Mouse (Mus musculus): ENCODE data around the gene Gm20431. TPM values are rescaled to one million over a fixed set of nuclear protein-coding genes. Genes with fewer than 3 reads are reported as not detected.

Gene Gm20431
- 10 to 100 TPM in 2 of 4 experiments, 1 to 10 TPM in 2; 5.9 to 14.3 (median 9.0) TPM for total RNA-seq (2022)

DNA sequence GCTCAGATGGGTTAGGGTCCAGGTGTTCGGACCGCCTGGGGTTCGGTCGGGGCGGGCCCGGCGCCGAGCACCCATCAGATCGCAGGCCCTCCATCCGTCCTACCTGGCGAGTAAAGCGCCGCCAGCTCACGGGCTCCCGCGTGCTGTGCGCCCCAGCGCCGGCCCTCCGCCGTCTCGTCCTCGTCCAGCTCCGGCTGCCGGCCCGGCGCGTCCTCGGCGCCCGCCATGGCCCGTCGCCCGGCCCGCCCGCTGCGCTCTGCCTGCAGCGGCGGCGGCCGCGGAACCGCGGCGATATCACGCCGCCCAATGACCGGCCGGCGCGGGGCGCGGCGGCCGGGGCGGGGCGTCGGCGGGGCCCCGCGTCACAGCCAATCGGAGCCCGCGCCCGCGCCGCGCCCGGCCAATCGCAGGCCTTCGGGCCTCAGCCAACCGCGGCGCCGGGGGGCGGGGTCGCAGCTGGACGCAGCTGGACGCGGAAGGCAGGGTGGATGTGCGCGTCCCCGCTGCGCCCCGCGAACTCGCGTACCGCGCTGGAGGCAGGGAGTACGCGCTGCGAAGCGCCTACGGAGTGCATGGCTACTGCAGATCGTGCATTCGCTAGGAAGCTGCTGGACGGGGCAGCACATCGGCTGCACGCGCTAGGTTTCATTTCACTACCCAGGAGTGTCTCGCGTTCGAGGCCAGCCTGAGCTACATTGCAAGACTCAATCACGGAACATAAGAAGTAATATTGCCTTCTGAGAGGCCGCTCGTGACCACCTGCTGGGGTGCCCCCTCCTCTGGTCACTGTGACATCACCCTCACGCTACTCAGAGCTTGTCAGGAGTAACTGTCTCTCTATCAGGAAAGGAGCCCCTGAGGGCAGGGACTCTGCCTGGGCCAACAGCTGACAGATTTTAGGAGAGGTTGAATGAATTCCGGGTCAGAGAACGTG, at the start of gene Gm20431:
Gm20431 (minus strand) TSS at position 227 of the 934 bp plus-strand sequence.
- peak; percentile 88 to 95 for DNase-seq (ENCODE audit: low spot score in 2 of 2)

DNA sequence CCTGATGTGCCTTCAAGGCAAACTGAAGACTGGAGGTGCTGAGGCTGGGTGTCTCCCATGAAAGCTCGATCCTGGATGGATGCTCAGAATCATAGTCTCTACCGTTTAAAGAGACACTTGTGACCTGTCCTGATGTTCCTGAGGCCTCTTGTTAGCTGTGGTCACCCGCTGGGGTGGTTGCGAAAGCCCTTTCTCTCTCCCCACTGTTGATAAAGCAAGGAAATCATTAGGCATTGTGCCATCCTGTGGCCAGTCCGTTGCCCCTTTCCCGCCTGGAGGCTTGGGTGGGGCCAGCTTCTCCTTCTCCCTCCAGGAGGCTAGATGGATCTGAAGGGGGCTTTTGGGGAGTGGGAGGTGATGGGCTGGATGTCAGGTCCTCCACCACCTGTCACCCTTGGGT, 49.3 kb upstream of the Gm20431 start:
- DNase-seq (ENCODE audit: low spot score in 2 of 2): no peak

DNA sequence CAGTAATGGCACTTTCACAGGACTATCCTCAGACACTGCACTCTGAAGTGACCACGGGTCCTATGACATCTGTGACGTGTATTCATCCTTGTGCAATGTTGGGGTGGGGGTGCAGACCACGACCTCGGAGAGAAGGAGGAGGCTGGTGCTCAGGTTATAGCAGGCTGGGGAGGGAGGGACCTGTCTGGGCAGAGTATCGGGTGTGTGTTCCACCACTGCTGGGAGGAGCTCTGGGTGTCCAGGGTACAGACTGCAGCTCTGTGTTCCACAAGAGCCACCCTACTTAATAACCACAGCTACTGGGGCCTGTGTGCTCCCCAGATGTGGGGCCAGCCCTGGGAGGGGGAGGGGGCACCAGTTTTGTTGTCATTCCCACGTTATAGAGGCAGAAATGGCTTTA, 48.7 kb upstream of the Gm20431 start:
- no peak for DNase-seq (ENCODE audit: low spot score in 2 of 2)

DNA sequence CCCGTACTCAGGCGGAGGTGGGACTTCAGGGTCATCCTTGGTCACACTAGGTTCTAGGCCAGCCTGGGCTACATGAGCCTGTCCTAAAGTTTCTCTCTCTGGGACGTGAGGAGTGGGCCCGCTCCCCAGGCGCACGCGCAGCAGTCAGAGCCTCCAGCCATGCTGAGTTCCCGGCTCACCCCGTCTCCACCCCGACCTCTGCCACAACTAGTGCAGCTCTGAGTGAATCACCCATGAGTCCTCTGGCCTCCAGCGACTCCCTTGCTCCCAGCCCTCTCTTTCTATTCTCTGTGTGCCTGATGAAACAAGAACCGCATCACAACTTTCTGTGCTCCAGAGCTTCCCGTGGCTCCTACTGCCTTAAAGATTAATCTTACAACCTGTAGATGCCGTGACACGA, 47.1 kb upstream of the Gm20431 start:
- DNase-seq (ENCODE audit: low spot score in 2 of 2): no peak

DNA sequence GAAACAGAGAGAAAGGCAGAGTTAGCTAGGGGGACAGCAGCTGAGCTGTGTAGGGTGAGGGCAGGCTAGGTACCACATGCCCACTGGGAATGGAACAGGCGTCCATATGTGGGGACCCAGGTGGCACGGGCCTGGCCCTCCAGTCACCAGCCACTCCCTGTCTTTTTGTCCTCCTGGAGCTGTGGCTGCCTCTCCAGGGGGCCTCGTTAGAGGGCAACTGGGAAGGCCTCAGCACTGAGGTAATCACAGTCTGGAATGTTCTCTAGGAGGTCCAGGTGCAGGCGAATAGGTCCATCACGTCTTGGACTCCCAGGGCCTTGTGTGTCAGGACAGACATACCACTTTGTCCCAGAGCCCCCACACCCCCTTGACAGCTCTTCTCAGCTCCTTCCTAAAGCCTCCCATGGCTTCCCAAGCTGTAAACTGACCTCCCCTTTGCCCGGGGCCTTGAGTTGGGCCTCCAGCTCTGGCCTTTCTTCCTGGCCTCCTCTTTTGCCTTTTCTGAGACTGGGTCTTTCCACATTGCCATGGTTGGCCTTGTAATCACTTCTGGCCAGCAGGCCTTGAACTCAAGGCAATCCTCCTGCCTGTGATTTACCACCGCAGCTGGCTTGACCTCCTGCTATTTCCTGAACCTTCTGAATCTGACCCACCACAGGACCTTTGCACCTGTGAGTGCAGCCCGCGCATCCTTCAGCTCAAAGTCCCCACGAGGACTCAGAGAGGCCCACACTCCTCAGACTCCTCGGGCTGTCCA, 45.1 kb upstream of the Gm20431 start:
- DNase-seq (ENCODE audit: low spot score in 2 of 2): no peak

DNA sequence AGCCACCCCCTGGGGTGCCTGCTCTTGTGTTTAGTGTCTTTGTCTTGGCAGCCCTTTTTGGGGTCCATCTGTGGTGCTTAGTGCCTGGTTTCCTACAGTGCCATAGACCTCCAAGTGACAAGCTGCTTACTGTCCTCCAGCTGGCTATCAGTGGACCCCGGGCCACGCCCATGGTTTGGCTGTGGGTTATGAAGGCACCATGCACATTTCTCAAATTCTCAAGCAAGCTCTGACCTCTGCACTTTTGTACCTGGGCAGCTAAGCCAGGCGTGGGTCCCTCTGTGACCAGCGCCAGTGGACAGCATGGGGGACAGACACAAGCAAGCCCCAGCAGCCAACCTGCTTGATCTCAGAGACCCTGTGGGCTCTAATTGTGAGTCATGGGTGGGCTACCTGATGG, 43.1 kb upstream of the Gm20431 start:
- no peak for DNase-seq (ENCODE audit: low spot score in 2 of 2)

DNA sequence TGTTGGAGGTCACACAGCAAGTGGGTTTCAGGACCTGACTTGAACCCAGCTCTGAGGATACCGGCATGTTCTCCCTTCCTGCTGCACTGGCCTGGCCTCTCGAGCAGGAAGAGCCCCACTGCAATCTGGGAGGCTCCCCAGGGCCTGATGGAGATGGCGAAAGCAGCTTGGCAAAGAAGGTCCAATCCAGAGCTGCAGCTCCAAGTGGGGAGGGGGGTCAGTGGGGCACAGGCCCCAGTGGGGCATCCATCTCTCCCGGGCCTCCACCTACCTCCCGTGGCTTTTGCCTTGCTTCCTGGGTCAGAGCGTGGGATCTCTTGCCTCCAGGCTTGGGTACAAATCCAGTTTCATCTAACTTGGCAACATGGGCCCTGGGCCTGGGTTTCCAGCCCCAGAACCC, 40.8 kb upstream of the Gm20431 start:
- no peak for DNase-seq (ENCODE audit: low spot score in 2 of 2)

DNA sequence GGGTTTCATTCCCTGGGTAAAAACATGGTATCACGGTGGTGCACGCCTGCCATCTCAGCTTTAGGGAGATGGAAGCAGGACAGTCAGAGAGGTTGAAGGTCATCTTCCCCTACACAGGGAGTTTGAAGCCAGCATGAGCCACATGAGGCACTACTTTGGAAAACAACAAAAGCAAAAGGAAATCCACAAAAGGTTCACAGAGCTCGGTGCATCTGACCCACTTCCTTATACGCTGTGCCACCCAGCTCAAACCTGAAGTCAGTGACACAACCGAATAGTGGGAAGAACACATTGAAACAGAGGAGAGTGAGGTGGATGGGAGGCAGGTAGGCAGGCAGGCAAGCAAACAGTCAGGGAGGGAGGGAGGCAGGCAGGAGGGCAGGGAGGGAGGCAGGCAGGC, 40.2 kb upstream of the Gm20431 start:
- DNase-seq (ENCODE audit: low spot score in 2 of 2): no peak

DNA sequence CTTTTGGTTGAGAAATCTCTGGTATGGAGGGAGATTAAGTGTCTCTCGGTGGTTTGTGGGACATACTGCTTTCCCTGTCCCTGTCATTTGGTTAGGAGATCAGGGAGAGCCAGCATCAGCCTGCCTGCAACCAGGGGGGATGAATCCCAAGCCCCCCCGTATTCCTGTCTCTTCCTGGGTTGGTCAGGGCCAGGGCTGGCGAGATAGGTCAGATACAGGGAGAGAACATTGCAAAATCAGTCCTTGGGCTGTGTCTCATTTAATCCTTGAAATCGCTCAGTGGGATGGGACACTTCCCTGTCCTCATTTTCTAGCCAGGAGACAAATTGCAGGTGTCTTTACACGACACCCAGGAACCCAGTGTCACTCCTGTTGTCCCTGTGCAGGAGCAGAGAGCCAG, 38.7 kb upstream of the Gm20431 start:
- no peak for DNase-seq (ENCODE audit: low spot score in 2 of 2)

DNA sequence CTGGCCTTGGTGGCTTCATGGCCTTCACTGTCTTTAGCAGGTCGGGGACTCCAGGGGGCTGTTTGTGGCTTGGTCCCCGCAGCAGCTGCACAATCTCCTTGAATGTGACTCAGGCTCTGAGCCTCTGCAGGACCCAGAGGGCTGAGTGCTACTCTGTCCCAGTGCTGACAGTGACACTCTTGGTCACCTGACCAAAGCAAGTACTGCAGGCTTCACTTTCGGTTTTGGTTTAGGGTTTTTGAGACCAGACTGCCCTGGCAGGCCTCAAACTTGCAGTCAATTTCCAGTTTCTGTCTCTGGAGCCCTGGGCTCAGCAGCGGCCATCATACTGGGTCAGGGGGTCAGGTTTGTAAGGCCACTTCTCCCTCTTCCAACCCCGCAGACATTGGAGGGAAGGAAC, 36.6 kb upstream of the Gm20431 start:
- DNase-seq (ENCODE audit: low spot score in 2 of 2): peak; percentile 46

DNA sequence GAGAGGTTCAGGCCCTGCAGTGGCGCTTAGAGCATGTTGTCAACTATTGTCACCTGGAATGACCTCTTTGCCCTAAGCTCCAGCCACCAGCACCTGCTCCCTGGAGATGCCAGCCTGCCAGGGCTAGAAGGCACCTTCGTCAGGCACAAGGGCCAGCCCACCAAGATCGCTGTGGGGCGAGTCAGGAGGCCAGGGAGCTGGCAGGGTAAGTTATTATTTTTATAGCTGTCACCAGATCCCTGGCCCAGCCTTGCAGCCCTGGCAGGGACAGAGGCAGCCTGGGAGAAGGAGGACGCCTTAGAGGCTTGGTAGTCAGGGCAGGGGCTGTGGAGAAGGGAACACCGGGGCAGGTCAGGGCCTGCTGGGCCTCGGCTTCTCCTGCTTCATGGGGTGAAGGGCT, 34.8 kb upstream of the Gm20431 start:
- peak; percentile 78 to 90 for DNase-seq (ENCODE audit: low spot score in 2 of 2)

DNA sequence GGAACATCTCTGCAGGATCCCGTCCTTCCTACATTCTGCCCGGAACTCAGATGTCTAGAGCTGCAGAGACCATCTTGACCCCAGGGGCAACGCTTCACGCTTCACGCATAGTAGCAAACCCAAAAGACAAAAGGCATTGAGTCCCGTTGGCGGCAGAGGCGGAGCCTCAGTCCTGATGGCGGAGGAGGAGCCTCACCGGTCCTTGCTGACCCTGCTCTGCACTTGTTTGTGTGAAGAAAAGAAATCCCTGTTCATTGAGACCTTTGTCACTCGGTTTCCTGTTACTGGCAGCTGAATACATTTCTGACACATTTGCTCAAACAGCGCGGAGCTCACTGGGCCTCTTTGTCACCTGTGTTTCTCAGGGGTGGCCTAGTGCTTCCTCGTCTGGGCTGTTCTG, 34.2 kb upstream of the Gm20431 start:
- no peak for DNase-seq (ENCODE audit: low spot score in 2 of 2)

DNA sequence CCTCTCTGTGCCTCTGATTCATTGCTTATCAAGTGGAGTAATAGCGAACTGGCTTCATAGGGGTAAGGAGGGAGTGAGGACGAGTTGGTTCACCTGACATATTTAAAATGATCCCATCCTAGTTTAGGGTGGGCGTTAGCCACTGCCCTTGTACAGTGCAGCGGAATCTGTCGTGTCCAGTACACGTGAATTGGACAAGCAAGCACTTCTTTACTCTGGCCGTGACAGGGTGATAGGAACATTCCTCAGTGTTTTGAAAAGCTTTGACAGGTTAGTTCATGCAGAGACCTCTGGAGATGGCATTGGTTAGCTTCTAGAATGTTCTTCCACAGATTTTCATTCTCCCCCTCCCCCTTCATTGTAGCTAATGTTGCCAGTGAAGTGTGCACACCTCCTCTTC, 33.7 kb upstream of the Gm20431 start:
- no peak for DNase-seq (ENCODE audit: low spot score in 2 of 2)

DNA sequence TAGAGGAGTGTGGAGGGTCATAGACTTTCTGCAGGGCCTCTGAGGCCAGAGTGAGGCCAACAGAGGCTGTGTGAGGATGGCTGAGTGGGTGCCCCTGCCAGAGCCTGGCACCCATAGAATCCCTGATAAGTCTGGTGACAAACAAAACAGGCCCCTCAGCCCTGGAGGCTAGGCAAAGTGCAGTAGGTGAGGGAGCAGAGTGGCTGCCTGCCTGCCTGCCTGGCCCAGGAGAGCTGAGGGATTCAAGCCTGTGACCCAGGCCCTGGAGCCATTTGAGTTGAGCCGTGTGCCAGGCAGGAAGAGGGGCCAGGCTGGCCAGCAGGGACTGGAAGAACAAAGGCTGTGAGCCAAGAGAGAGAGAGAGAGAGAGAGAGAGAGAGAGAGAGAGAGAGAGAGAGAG, 32.9 kb upstream of the Gm20431 start:
- DNase-seq (ENCODE audit: low spot score in 2 of 2): no peak

DNA sequence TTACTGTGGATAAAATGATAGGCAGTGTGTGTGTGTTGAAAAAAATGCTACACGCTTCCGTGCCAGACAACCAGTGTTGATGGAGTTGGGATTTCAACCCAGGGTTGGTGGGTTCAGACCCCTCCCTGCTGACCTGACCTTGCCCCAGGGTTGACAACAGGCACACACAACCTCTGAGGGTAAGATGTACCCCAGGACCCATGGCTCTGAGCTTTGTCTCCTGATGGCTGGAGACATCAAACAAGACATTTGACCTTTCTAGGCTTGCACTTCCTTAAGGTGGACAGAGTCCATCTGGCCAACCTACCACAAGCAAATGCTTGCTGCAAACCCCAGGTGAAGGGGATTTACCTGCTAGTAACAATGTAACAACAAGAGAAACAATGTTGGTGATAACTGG, 32.2 kb upstream of the Gm20431 start:
- no peak for DNase-seq (ENCODE audit: low spot score in 2 of 2)

DNA sequence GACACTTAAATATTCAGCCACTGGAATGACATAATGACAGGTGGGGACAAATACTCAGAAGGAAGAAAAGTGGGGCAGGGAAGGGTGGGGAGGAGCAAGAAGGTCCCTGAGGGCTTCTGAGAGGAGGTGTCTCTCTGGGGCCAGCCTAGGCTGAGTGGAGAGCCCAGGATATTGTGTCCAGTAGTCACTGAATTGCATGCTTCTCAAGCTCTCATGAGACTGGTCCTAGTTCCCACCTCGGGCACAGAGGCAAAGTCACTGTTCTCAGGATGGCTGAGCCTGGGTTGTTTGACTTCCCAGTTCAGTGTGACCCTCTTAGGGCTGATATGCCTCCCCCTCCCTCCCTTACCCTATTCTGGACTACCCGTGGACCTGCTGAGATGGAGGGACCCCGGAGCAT, 31.5 kb upstream of the Gm20431 start:
- DNase-seq (ENCODE audit: low spot score in 2 of 2): no peak

DNA sequence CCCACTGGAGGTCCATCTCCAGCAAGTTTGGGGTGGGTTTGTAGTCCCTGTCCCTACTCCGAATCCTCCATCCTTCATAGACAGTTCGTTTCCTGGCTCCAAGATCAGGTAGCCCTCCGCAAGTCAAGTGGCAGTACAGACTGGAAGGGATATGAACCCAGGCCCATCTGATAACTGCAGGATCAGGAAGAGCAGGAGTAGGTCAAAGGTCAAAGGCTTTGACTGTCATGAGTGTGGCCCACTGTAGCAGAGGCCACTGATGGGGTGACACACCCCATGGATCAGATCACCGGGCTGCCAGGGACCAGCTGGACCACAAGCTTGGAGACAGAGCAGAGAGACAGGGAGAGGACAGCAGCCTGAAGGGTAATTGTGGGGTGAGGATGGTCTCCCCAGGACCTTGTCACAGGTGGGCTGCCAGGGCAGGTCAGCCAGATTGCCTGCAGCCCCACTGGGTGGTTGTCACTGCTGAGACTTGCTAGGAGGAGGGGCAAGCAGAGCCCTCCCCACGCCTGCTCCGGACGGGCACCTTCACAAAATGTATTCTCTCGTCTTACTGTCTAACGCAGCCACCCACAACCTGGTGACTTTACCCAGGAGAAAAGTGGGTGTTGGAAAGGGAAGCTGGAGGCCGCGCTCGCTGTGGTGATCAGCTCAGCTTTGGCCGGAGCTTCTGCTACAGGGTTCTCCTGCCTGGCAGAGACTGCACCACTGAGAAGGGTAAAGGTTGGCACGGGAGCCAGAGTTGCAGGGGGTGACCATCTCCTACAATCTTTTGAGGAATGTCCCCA, 30.8 kb upstream of the Gm20431 start:
- no peak for DNase-seq (ENCODE audit: low spot score in 2 of 2)

DNA sequence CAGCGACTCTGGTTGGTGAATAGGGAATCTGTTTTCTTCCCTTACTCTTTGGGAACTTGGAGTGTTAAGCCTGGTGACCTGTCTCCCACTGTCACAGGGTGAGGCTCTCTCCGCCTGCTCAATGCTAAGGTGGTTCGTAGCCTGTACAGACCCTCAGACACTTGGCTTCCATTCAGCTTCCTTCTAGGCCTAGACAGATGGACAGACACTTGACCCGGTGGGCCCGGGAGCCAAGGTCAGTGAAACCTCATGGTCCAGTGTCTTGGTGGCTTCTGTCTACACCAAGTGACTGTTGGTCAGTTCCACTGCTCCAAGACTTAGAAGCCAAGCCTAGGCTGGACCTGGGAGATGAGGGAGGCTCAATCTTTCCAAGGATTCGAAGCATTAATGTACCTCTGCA, 30.1 kb upstream of the Gm20431 start:
- DNase-seq (ENCODE audit: low spot score in 2 of 2): peak in 1 of 2 experiments; percentile 40

DNA sequence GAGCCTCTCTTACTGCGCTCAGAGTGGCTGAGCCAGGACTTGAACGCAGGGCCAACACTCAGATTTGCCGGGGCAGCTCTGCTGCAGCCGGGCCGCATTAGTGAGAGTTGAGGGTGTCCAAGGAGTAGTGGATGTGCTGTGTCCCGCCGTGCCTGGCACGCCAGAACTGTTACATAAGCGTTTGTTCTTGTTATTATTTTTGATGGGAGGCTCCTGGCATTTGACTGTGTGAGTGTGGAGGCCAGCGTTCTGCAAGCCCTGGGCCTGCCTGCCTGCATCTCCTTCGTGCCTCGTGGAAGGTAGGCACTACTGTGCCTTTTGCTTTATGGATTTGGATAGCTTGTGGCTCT, 29.6 kb upstream of the Gm20431 start:
- peak; percentile 68 to 81 for DNase-seq (ENCODE audit: low spot score in 2 of 2)

DNA sequence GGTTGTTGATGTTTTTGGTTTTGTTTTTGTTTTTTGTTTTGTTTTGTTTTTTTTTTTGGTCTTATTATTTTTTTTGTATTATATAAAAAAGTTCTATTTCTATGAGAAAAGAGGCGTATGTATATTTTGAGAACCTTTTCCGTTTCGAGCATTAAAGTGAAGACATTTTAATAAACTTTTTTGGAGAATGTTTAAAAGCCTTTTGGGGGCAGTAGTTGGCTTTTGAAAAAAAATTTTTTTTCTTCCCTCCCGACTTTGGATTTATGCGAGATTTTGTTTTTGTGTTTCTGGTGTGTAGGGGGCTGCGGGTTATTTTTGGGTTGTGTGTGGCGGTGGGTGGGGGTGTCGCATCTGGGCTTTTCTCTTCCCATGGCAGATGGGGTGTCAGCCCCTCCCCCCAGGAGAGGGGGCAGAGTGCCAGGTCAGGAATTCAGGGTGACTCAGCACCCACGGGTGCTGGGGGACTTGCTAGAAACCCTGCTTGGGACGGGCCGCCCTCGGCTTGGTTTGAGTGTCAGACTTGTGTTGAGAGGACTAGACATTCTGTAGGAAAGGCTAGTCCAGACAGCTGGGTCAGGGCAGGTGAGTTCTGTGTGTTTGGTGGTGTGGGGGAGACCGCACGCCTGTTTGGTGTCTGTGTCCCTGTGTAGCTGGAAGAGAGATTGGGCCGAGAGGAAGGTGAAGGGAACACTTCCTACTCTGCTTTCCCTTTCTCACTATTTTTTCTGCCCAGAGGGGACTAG, 29.1 kb upstream of the Gm20431 start:
- peak; percentile 78 to 82 for DNase-seq (ENCODE audit: low spot score in 2 of 2)
